ENCODE assay signal across 8 mouse cellular contexts in the genomic region with DNA sequence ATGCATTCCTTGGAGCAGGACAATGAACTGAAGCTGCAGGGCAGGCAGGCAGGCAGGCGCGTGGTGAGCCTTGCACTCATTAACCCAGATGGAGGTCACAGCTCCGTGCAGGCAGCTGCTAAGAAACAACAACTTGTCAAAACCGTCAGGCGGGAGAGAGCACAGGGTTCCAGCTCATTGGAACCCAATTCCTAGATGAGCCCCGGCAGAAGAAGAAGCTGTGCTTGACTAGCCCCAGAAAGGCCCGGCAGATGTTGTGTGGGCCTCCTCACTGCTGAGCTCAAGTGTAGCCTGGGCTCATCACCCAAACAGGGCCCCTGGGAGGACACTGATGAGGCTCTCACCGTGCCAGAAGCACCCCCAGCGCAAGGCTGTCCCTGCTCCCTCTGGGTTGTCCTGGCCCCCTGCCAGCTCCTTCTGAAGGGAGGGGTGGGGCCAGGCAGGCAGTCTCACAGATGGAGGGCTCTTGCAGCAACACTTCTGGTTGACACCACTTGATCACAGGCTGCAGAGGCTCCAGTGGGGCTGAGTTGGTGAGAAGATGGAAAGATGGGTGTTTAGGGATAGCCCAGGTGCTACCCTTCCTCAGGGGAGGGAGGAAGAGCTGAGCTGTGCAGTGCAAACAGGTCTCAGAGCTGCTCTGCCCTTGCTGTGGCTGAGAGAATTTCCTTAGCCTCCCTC. TPM values are rescaled to one million over a fixed set of nuclear protein-coding genes. Genes with fewer than 3 reads are reported as not detected.
DNase-seq lines count a peak whose midpoint lies in the region; ATAC-seq lines count a peak whose summit lies in the region.

No protein-coding gene starts in this region.

- no peak for ATAC-seq in inflammation-experienced regulatory T-cells, adult 6 months

- DNase-seq in 3134 (ENCODE audit: extremely low read depth, insufficient read length, low spot score) (peak; percentile 65), MN1 (ENCODE audit: low spot score) (peak; percentile 11)
- peak; percentile 40 for DNase-seq in embryo, embryonic 9.5 days (ENCODE audit: extremely low spot score)
- peak; percentile 4 to 13 for DNase-seq in heart, adult 9 months (ENCODE audit: low spot score in 2 of 2)
- peak; percentile 94 for DNase-seq in kidney, adult 9 months
- DNase-seq in lung, postnatal 36 days: peak; percentile 32
- DNase-seq in yolk sac, embryonic 10.5 days (ENCODE audit: low spot score): peak; percentile 90

RNA-seq across cellular contexts. Expression of gene Maf, which starts 58.8 kb away (rescaled TPM):
- polyA plus RNA-seq in inflammation-experienced regulatory T-cells, adult 6 months (2017; shearing (Covaris generic)): 100 to 1,000 TPM; 109 to 129 (median 126) TPM

Comparison
In these comparisons a context has a peak if more than half of its experiments do, and no peak if none do; other contexts are left out.
1. DNase-seq: peak in every context shown above with its lines; median percentile 94 in kidney, adult 9 months; 90 in yolk sac, embryonic 10.5 days; 65 in 3134; 40 in embryo, embryonic 9.5 days; 32 in lung, postnatal 36 days; 11 in MN1; 8 in heart, adult 9 months.